Comparison of ENCODE assay signal across 10 mouse cellular contexts in genomic region chr9:27149836-27150235, GRCm38 (mm10). TPM values are rescaled to one million over a fixed set of nuclear protein-coding genes. Genes with fewer than 3 reads are reported as not detected.
A peak's percentile ranks its signal among the peaks of the same experiment; 100 is the strongest.
DNase-seq lines count a peak whose midpoint lies in the region; ATAC-seq and TF ChIP-seq lines count a peak whose summit lies in the region.
"Had no signal": no experiment of that assay in that cellular context is flagged by ENCODE, and none has a peak within 500 bp of the region (broad histone marks: within the 10 kb centered on the region; RNA-seq: fewer than 3 reads in every experiment).

No protein-coding gene starts in this region.

- H3K9ac ChIP-seq in forebrain, embryonic 16.5 days (replicated peaks; ENCODE audit: low read depth, low read length): no peak overlapping the region

- H3K4me3 ChIP-seq in gastrocnemius, adult 2 months: peak overlapping the region; percentile 48
- 0 out of 2 replicates have a peak overlapping the region, but pooled peaks have one; percentile 1 for H3K4me3 ChIP-seq in left cerebral cortex, adult 2 months
- no peak overlapping the region for H3K4me3 ChIP-seq in forebrain, embryonic 16.5 days (replicated peaks; ENCODE audit: low read length)
- H3K4me3 ChIP-seq in myocyte: no peak overlapping the region

- TF ChIP-seq CTCF in gastrocnemius, adult 2 months (IDR thresholded peaks at IDR 0.05): no peak
- no peak for TF ChIP-seq CTCF in left cerebral cortex, adult 2 months (IDR thresholded peaks at IDR 0.05)

- peaks cover 2% of the 10 kb centered on the region; the same call in 1 of the 2 replicates for H3K9me3 ChIP-seq in forebrain, embryonic 16.5 days (ENCODE audit: control insufficient read depth, low read length)

- H3ac ChIP-seq in myocyte (ENCODE audit: control insufficient read depth, insufficient read length): no peak overlapping the region

- H3K27ac ChIP-seq in gastrocnemius, adult 2 months: peak overlapping the region; percentile 57
- peak overlapping the region; percentile 81 for H3K27ac ChIP-seq in left cerebral cortex, adult 2 months
- H3K27ac ChIP-seq in forebrain, embryonic 16.5 days (ENCODE audit: low read length): peak overlapping the region; percentile 43; the same call in 1 of the 2 replicates

- no peak for DNase-seq in gastrocnemius, adult 2 months
- DNase-seq in gastrocnemius, adult 18-20 months (ENCODE audit: low spot score): no peak
- DNase-seq in left cerebral cortex, adult 2 months (ENCODE audit: extremely low spot score in 1 of 2, low spot score in 2 of 2): no peak
- no peak for DNase-seq in left cerebral cortex, postnatal 10 days (ENCODE audit: extremely low spot score in 1 of 2, low spot score in 2 of 2)
- no peak for DNase-seq in adrenal gland, postnatal 25 days
- DNase-seq: thymus, postnatal 14 days had no signal

- ATAC-seq in forebrain, embryonic 16.5 days: no peak
- ATAC-seq in megakaryocyte-erythroid progenitor cell, adult 5-6 weeks (replicated peaks; ENCODE audit: low FRiP score, low TSS enrichment, poor library complexity, severe bottlenecking): no peak

- H3K36me3 ChIP-seq in forebrain, embryonic 16.5 days (ENCODE audit: control insufficient read depth, insufficient read depth): no peaks in the 10 kb centered on the region
- no peaks in the 10 kb centered on the region for H3K36me3 ChIP-seq in myocyte (ENCODE audit: control insufficient read depth, insufficient read depth)

- H3K27me3 ChIP-seq in forebrain, embryonic 16.5 days (replicated peaks; ENCODE audit: control insufficient read depth, insufficient read depth, low read length): no peaks in the 10 kb centered on the region
- no peaks in the 10 kb centered on the region for H3K27me3 ChIP-seq in myocyte (ENCODE audit: control insufficient read depth, insufficient read depth, insufficient read length)

- WGBS in forebrain, embryonic 16.5 days: 17% methylated on average over 9 of the region's 9 CpGs

- peaks cover 11% of the 10 kb centered on the region for H3K79me2 ChIP-seq in myocyte (ENCODE audit: control insufficient read depth, insufficient read depth)

- TF ChIP-seq POLR2A in myocyte (IDR thresholded peaks at IDR 0.05; ENCODE audit: insufficient read length, low read depth): no peak

- H3K4me1 ChIP-seq in forebrain, embryonic 16.5 days (replicated peaks; ENCODE audit: control insufficient read depth, insufficient read depth, low read length): peaks cover 37% of the 10 kb centered on the region

- H3K4me2 ChIP-seq in forebrain, embryonic 16.5 days (ENCODE audit: low read length): peak overlapping the region; percentile 42
- H3K4me2 ChIP-seq in myocyte (ENCODE audit: low read depth): peak overlapping the region; percentile 30

- intact Hi-C loops in gastrocnemius, adult 2 months (cut with DNase I): no loop called here
- intact Hi-C loops in left cerebral cortex, adult 2 months (cut with DNase I): loop anchor here (2.0 kb wide), 2 partner anchors 25 to 51 kb away; no protein-coding TSS in a partner anchor
- intact Hi-C loops in left cerebral cortex, postnatal 10 days (cut with DNase I): loop anchor here (5.0 kb wide), 1 partner anchor 38 kb away; no protein-coding TSS in a partner anchor

TF ChIP-seq in myocyte, 11 proteins besides CTCF, POLR2A, EP300 and RAD21:
- TF ChIP-seq MYOG (IDR thresholded peaks at IDR 0.05; ENCODE audit: control insufficient read depth in 1 of 3, insufficient read depth in 1 of 3, insufficient read length in 2 of 3, low read depth in 2 of 3): no peak
- no peak for TF ChIP-seq SRF (IDR thresholded peaks at IDR 0.05; ENCODE audit: control insufficient read depth, insufficient read length, low read depth)
- no peak for TF ChIP-seq CEBPB (IDR thresholded peaks at IDR 0.05; ENCODE audit: insufficient read depth, poor library complexity, severe bottlenecking)
- no peak for TF ChIP-seq MYOD1 (IDR thresholded peaks at IDR 0.05; ENCODE audit: control insufficient read depth in 1 of 3, insufficient read length in 2 of 3, low read depth in 2 of 3)
- TF ChIP-seq E2F4 (IDR thresholded peaks at IDR 0.05; ENCODE audit: insufficient read depth): no peak
- no peak for TF ChIP-seq POLR2AphosphoS2 (IDR thresholded peaks at IDR 0.05; ENCODE audit: insufficient read length, low read depth)
- no peak for TF ChIP-seq TCF3 (IDR thresholded peaks at IDR 0.05; ENCODE audit: insufficient read length, low read depth)
- no peak for TF ChIP-seq USF1 (IDR thresholded peaks at IDR 0.05; ENCODE audit: low read depth)
- TF ChIP-seq MAX (IDR thresholded peaks at IDR 0.05; ENCODE audit: low read depth): no peak
- no peak for TF ChIP-seq TCF12 (IDR thresholded peaks at IDR 0.05; ENCODE audit: insufficient read depth, poor library complexity, severe bottlenecking)
- no peak for TF ChIP-seq REST (IDR thresholded peaks at IDR 0.05; ENCODE audit: insufficient read depth, insufficient read length)

RNA-seq across cellular contexts. Expression of gene Jam3, which starts 5.4 kb away (rescaled TPM):
- 10 to 100 TPM in 1 of 2 experiments, 1 to 10 TPM in 1; 5.5 to 11.4 TPM for total RNA-seq in gastrocnemius, adult 2 months (2021)
- total RNA-seq in gastrocnemius, adult 18-20 months (2021): 1 to 10 TPM; 5.0 to 9.2 TPM
- total RNA-seq in left cerebral cortex, adult 2 months (2021): 10 to 100 TPM; 32.6 TPM
- total RNA-seq in left cerebral cortex, postnatal 10 days (2021): 10 to 100 TPM; 20.1 to 24.9 TPM
- polyA plus RNA-seq in forebrain, embryonic 16.5 days (2015; fragmentation: Nextera tagmentation; extraction: Ambion mirVana): 60.2 and 62.2 TPM in 2 replicates
- polyA plus RNA-seq in myocyte (2012; fragmentation: generic; extraction: Trizol): 22.9 TPM
- total RNA-seq in megakaryocyte-erythroid progenitor cell, adult 5-6 weeks (2014; fragmentation: Nextera tagmentation): not detected in 2 replicates
- not detected in 2 replicates for total RNA-seq in megakaryocyte-erythroid progenitor cell, adult 5-6 weeks (2017)
- 35.7 and 36.5 TPM in 2 replicates for total RNA-seq in adrenal gland, postnatal 25 days (2021)
- total RNA-seq: MEL had no signal

Comparison
In these comparisons a context has a peak if more than half of its experiments do, and no peak if none do; other contexts are left out.
1. H3K4me3 ChIP-seq: peak in gastrocnemius, adult 2 months (single experiment) and left cerebral cortex, adult 2 months (single experiment); none in forebrain, embryonic 16.5 days (single experiment) and myocyte (single experiment).
2. RNA of gene Jam3, which starts 5.4 kb away (total RNA-seq): 35.7 to 36.5 TPM in adrenal gland, postnatal 25 days, 32.6 TPM in left cerebral cortex, adult 2 months, 20.1 to 24.9 TPM in left cerebral cortex, postnatal 10 days, 5.5 to 11.4 TPM in gastrocnemius, adult 2 months and 5.0 to 9.2 TPM in gastrocnemius, adult 18-20 months; not detected in megakaryocyte-erythroid progenitor cell, adult 5-6 weeks; every median in the first group is over 4 times any median in the second.
3. Peak in every context shown above with its lines, with median percentiles within 50 percentile points of each other: H3K27ac ChIP-seq.